Mouse (Mus musculus) macrophage (primary cell): Measurements from ENCODE around the gene Epn1. TPM values are rescaled to one million over a fixed set of nuclear protein-coding genes. Genes with fewer than 3 reads are reported as not detected.
A peak's percentile ranks its signal among the peaks of the same experiment; 100 is the strongest.

Source experiments
- H3K27ac ChIP-seq: fragments of 350-480 bp; formaldehyde crosslinking; 2 replicates; pipeline ENCODE4 v1.9.0; 2021
- H3K36me3 ChIP-seq: fragments of 350-480 bp; formaldehyde crosslinking; 2 replicates; pipeline ENCODE4 v1.9.0; 2021; ENCODE audit errors: inconsistent target
- H3K4me3 ChIP-seq: fragments of 350-480 bp; formaldehyde crosslinking; 2 replicates; pipeline ENCODE4 v1.9.0; 2021; ENCODE audit errors: inconsistent target
- H3K79me2 ChIP-seq: fragments of 350-480 bp; formaldehyde crosslinking; 2 replicates; pipeline ENCODE4 v1.9.0; 2021; ENCODE audit errors: inconsistent target
- WGBS: methylation state at CpG from one replicate; pipeline ENCODE4 v1.1.7; 2026; ENCODE audit warnings: inconsistent platforms; ENCODE audit not compliant: missing documents; 5-methylcytosine and 5-hydroxymethylcytosine counted together
- polyA plus RNA-seq: library from polyadenylated mRNA; stranded (reverse); fragments of 250-400 nt; gene quantifications from 3 replicates; pipeline ENCODE4 v1.2.4, GENCODE M21; 2018; ENCODE audit warnings: inconsistent platforms

The Epn1 gene
- polyA plus RNA-seq, 1 experiment from 2014 or later, result 84.6 TPM

DNA sequence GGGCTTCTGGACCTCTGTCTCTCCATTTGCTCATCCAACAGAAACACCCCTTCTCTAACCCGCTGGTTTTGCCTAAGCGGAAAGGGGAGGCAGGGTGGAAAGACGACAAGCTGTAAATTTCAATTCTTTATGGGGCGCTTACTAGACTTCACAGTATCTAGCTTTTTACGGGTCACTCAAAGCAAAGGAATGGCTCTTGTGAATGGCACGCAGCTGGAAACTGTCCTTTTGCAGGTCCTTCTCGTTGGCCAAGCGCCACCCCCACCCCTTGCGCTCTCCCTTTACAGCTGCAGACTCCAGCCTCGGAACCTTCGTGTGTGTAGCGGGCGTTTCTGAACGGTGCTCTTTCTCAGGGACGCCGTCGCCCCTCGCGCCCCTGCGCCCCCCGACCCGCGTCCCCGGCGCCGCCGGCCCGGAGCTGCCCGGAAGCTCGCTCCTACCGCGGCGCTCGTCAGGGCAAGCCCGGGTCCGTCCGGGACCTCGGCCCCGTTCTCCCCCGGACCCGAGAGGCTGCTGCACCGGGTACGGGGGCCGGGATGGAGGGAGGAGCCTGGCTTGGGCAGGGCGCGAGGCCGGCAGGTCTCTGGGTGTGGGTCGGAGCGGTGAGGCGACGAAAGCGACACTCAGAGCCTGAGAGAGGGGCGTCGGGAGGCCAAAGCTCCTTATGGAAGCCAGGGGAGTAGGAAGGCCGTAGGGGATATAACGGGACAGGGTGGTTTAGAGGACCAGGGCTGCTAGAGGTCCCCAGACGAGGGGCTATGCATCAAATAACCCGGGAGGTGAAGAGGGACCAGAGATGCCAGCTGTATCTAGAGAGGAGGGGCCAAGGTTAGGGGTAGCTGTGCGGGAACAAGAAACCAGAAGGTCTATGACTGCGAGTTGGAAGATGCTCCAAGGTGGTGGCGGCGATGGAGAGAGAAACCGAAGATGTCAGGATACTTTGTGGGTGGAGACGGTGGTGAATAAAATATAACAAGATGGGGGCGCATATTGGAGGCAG is 28.5 kb upstream of the Epn1 start, which contains the start of gene Zfp580:
Gene Zfp580 (plus strand): TSS at position 346 of the 1,000 bp plus-strand sequence.
- Histone ChIP-seq H3K27ac (no peak within 1 kb of the TSS), H3K79me2 (no peaks in the 10 kb centered on the region), H3K36me3 (no peaks in the 10 kb centered on the region), H3K4me3 (peak within 1 kb of the TSS; percentile 53)
- WGBS, result 3% methylated on average over 64 of the region's 65 CpGs

DNA sequence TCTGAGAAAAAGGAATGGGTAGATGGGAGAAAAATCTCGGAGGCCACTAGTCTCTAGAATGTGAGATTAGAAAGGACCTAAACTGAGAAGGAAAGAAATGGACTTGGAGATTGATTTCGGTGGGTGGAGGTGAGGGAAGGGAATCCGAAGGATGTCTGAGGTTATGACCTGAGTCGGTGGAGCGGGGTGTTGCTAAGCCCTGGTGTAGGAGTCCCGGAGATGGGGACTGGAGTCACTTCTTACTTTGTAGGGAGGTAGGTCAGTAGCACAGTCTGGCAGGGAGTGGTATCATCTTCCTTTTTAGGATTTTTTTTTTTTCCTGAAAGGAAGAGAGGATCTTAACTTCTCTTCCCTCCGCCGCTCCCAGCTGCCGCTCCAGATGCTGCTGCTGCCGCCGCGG is 27.6 kb upstream of the Epn1 start:
- Histone ChIP-seq H3K36me3 (no peaks in the 10 kb centered on the region), H3K27ac (no peak overlapping the region), H3K4me3 (peak overlapping the region; percentile 53; the same call in 1 of the 2 replicates), H3K79me2 (no peaks in the 10 kb centered on the region)
- WGBS, result 12% methylated on average over 12 of the region's 12 CpGs

DNA sequence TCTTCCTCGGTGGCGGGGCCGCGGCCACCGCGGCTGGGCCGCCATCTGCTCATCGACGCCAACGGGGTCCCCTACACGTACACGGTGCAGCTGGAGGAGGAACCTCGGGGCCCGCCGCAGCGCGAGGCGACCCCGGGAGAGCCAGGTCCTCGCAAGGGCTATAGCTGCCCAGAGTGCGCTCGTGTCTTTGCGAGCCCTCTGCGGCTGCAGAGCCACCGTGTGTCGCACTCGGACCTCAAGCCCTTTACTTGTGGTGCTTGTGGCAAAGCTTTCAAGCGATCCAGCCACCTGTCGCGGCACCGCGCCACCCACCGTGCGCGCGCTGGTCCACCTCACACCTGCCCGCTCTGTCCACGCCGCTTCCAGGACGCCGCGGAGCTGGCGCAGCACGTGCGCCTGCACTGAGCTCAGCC is 27.1 kb upstream of the Epn1 start:
- H3K79me2 ChIP-seq, result no peaks in the 10 kb centered on the region
- no peak overlapping the region for H3K4me3 ChIP-seq
- 10% methylated on average over 45 of the region's 45 CpGs for WGBS
- no peak overlapping the region for H3K27ac ChIP-seq
- no peaks in the 10 kb centered on the region for H3K36me3 ChIP-seq

GRCm38 (mm10) chr7:5053456-5054179 is 26.4 kb upstream of the Epn1 start:
- no peaks in the 10 kb centered on the region for H3K79me2 ChIP-seq
- H3K36me3 ChIP-seq, result no peaks in the 10 kb centered on the region
- no peak overlapping the region for H3K27ac ChIP-seq
- 23% methylated on average over 32 of the region's 32 CpGs for WGBS
- H3K4me3 ChIP-seq, result no peak overlapping the region

DNA sequence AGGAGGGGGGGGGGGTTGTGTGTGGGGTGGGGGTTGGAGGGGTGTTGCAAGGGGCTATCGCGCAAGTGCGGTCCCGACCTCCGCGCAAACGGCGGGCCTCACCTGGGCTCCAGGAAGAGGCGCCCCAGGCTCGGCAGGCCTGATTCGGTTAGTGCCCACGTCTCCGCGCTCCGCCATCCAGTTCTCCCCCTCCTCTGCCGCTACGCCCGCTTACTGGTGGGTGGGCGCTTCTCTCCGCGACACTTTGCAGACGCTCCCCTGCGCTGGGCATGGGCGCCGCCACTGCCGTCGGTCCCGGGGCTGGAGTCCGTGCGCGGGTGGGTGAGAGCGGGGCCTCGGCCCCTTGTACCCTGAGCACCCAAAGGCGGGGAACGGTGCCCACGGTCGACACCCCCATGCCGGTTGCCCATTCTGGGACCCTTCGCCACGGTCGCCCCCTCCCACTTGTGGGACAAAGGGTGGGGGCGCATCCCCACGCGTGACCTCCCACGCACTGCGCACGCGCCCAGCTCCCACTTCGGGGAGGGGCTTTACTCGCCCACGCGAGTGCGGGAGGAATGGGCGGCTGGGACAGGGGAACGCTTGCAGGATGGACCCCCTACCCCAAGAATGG is 23.3 kb upstream of the Epn1 start:
- Histone ChIP-seq H3K4me3 (no peak overlapping the region), H3K27ac (no peak overlapping the region), H3K36me3 (no peaks in the 10 kb centered on the region), H3K79me2 (no peaks in the 10 kb centered on the region)
- 13% methylated on average over 51 of the region's 55 CpGs for WGBS

DNA sequence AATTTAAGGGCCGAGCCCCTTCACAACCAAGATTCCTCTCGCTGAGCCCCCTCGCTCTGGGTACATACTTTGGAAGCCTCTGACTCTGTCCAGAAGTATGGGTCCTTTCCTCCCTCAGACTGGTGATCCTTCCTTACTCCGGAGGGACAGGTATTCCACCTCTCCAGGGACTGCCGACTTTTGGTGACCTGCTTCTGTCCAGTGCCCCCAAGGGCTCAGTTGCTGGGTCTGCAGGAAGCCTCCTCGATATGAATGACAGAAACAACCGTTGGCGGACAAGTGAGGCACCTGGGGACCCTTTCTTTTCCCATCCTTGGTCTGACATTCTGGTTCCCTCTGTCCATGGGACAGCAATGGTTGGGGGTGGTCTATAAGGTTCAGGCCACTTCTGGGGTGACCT is 22.7 kb upstream of the Epn1 start:
- H3K36me3 ChIP-seq, result no peaks in the 10 kb centered on the region
- 55% methylated on average over 8 of the region's 8 CpGs for WGBS
- peak overlapping the region; percentile 72 for H3K27ac ChIP-seq
- H3K4me3 ChIP-seq, result no peak overlapping the region
- H3K79me2 ChIP-seq, result no peaks in the 10 kb centered on the region

GRCm38 (mm10) chr7:5057804-5058203 is 22.2 kb upstream of the Epn1 start:
- H3K79me2 ChIP-seq, result peaks cover 3% of the 10 kb centered on the region
- H3K27ac ChIP-seq, result peak overlapping the region; percentile 72
- 41% methylated on average over 11 of the region's 11 CpGs for WGBS
- no peak overlapping the region for H3K4me3 ChIP-seq
- H3K36me3 ChIP-seq, result no peaks in the 10 kb centered on the region

DNA sequence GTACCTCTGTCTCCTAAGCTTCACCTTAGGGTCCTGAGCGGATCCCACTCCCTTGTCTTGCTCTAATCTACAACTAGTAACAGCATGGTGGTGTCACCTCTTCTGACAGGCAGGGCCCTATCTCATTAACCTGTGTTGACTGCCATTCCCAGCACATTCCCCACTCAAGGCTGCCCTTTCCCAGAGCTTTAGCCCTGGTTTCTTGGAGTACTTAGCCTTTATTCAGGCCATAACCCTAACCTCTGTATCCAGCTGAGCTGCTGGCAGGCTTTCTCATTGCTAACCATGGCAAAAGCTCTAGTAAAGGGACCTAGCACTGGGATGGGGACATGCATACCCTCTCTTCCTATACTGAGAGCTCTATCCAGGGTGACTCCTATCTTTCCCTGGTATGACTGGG is 21.4 kb upstream of the Epn1 start:
- Histone ChIP-seq H3K4me3 (no peak overlapping the region), H3K79me2 (peaks cover 11% of the 10 kb centered on the region), H3K27ac (peak overlapping the region; percentile 72), H3K36me3 (no peaks in the 10 kb centered on the region)
- WGBS, result 100% methylated on average over 1 of the region's 1 CpGs

DNA sequence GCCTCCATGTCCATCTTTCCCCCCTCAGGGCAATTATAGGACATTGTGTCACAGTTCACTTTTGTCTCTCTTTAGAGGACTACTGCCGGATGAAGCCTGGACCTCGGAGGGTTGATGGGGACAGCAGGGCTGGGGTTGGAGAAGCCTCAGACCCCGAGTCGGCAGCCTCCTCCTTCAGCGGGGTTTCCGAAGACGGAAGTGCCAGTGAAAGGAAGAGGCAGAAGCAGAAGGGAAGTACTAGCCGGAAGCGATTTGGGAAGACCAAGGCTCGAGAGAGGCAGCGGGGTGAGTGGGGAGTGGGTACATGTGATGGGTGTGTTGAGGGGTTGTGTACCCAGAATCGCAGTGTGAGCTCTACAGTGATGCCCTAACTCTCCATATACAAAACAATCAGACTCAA is 20.6 kb upstream of the Epn1 start:
- 93% methylated on average over 12 of the region's 12 CpGs for WGBS

DNA sequence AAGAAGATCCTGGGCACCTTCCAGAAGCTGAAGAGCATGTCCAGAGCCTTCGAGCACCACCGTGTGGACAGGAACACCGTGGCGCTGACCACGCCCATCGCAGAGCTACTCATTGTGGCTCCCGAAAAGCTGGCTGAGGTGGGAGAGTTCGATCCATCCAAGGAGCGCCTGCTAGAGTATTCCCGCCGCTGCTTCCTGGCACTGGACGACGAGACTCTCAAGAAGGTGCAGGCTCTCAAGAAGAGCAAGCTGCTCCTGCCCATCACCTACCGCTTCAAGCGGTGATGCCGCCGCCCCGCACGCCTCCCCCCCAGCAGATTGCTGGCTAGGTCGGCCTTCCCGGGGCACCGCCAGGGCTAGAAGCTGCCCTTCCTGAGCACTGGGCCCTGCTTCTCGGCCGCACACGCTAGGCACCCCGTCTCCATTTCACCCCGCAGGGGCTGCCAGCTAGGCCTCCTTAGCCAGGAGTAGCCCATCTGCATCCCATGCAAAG is 19.8 kb upstream of the Epn1 start:
- Histone ChIP-seq H3K27ac (peak overlapping the region; percentile 98), H3K36me3 (no peaks in the 10 kb centered on the region), H3K4me3 (peak overlapping the region; percentile 72), H3K79me2 (peaks cover 28% of the 10 kb centered on the region)
- 4% methylated on average over 26 of the region's 27 CpGs for WGBS

More for the DNA sequence above, 20.6 kb upstream of the Epn1 start:
- H3K36me3 ChIP-seq, result no peaks in the 10 kb centered on the region
- no peak overlapping the region for H3K4me3 ChIP-seq
- peaks cover 19% of the 10 kb centered on the region for H3K79me2 ChIP-seq
- peak overlapping the region; percentile 98; the same call in 1 of the 2 replicates for H3K27ac ChIP-seq

GRCm38 (mm10) chr7:5060944-5061773 is 18.9 kb upstream of the Epn1 start:
- Histone ChIP-seq H3K27ac (peak overlapping the region; percentile 98), H3K4me3 (peak overlapping the region; percentile 72), H3K79me2 (peaks cover 36% of the 10 kb centered on the region), H3K36me3 (0 out of 2 replicates have a peak, but pooled peaks cover 5% of the 10 kb centered on the region)
- under 1% methylated on average over 54 of the region's 60 CpGs for WGBS

GRCm38 (mm10) chr7:5061774-5062359 is 18.2 kb upstream of the Epn1 start, which contains the start of gene U2af2:
Gene U2af2 (plus strand): TSS chr7:5062143.
- under 1% methylated on average over 53 of the region's 65 CpGs for WGBS
- H3K4me3 ChIP-seq, result peak within 1 kb of the TSS; percentile 72

GRCm38 (mm10) chr7:5062360-5063001 is 17.6 kb upstream of the Epn1 start:
- under 1% methylated on average over 50 of the region's 51 CpGs for WGBS
- Histone ChIP-seq H3K79me2 (peaks cover 50% of the 10 kb centered on the region), H3K4me3 (peak overlapping the region; percentile 72), H3K27ac (peak overlapping the region; percentile 65), H3K36me3 (peaks cover 15% of the 10 kb centered on the region)

More at GRCm38 (mm10) chr7:5061774-5062359, 18.2 kb upstream of the Epn1 start, which contains the start of gene U2af2:
- H3K27ac ChIP-seq, result peak within 1 kb of the TSS; percentile 98
- H3K36me3 ChIP-seq, result peaks cover 9% of the 10 kb centered on the region
- peaks cover 44% of the 10 kb centered on the region for H3K79me2 ChIP-seq
